Mouse (Mus musculus) ES-E14 (cell line): ENCODE measurements around the gene Lipt1. TPM values are rescaled to one million over a fixed set of nuclear protein-coding genes. Genes with fewer than 3 reads are reported as not detected.

ENCODE experiments used
- DNase-seq: peaks from one replicate; pipeline ENCODE4 v3.0.0-alpha.2; 2013; ENCODE audit warnings: low read depth, low spot score
- H3K27ac ChIP-seq: 2 replicates; pipeline ENCODE4 v1.5.1; 2012; ENCODE audit warnings: low read depth, mild to moderate bottlenecking, low read length, moderate library complexity, mixed read lengths; ENCODE audit not compliant: poor library complexity, insufficient read depth, severe bottlenecking
- H3K36me3 ChIP-seq: 2 replicates; pipeline ENCODE4 v1.6.1; 2012; ENCODE audit warnings: mild to moderate bottlenecking, low read length, moderate library complexity, mixed read lengths; ENCODE audit not compliant: control insufficient read depth, poor library complexity, insufficient read depth, severe bottlenecking
- H3K4me1 ChIP-seq, 2 experiments: fragments of 150-350 bp in 1 of 2; sonication (generic) in 1 of 2; 2 replicates each; pipeline ENCODE4 v1.6.1; 2012; ENCODE audit warnings: low read length in 2 of 2, mild to moderate bottlenecking in 1 of 2, mixed read lengths in 1 of 2; ENCODE audit not compliant: control insufficient read depth in 2 of 2, insufficient read depth in 2 of 2, poor library complexity in 1 of 2
- H3K4me3 ChIP-seq, 2 experiments: fragments of 150-350 bp in 1 of 2; sonication (generic) in 1 of 2; 2 replicates each; pipeline ENCODE4 v1.5.1; 2012; ENCODE audit warnings: low read length in 2 of 2, low read depth in 1 of 2, mild to moderate bottlenecking in 1 of 2, mixed read lengths in 1 of 2; ENCODE audit not compliant: insufficient read depth in 1 of 2, poor library complexity in 1 of 2, severe bottlenecking in 1 of 2
- H3K9ac ChIP-seq: 2 replicates; pipeline ENCODE4 v1.6.1; 2012; ENCODE audit warnings: low read depth, mild to moderate bottlenecking, low read length, mixed read lengths; ENCODE audit not compliant: poor library complexity, insufficient read depth, severe bottlenecking
- H3K9me3 ChIP-seq: fragments of 150-350 bp; sonication (generic); 2 replicates; pipeline ENCODE4 v1.6.1; 2012; ENCODE audit warnings: low read depth, mild to moderate bottlenecking, low read length; ENCODE audit not compliant: control insufficient read depth, insufficient read depth
- CHD2 ChIP-seq: IDR thresholded peaks from 2 replicates; pipeline ENCODE4 v1.6.1; 2014; ENCODE audit warnings: mild to moderate bottlenecking, low read depth, low read length, inconsistent platforms
- HCFC1 ChIP-seq: IDR thresholded peaks from 2 replicates; pipeline ENCODE4 v1.6.1; 2012; ENCODE audit warnings: low read length, inconsistent platforms, borderline replicate concordance; ENCODE audit not compliant: insufficient read depth
- MAFK ChIP-seq: IDR thresholded peaks from 2 replicates; pipeline ENCODE4 v1.6.1; 2014; ENCODE audit warnings: mild to moderate bottlenecking, low read depth, low read length, inconsistent platforms; ENCODE audit not compliant: insufficient read depth
- ZC3H11A ChIP-seq: IDR thresholded peaks from 2 replicates; pipeline ENCODE4 v1.6.1; 2012; ENCODE audit warnings: low read depth, mild to moderate bottlenecking, inconsistent platforms, low read length, borderline replicate concordance
- ZNF384 ChIP-seq: IDR thresholded peaks from 2 replicates; pipeline ENCODE4 v1.6.1; 2012; ENCODE audit warnings: low read depth, low read length, inconsistent platforms
- in situ Hi-C, 2 experiments: fragments of 600-800 bp; cut with MboI; formaldehyde crosslinking; loops; one replicate each; pipeline ENCODE4 v1.15.1; 2025; ENCODE audit warnings: low sequenced_read_pairs in 2 of 2, inconsistent platforms in 1 of 2; ENCODE audit not compliant: unreplicated experiment in 2 of 2
- total RNA-seq: library from RNA; depleted of rRNA; stranded (reverse); fragments of 300-350 nt; gene quantifications from 2 replicates; pipeline ENCODE4 v1.2.3, GENCODE M21; 2012

Gene Lipt1
- total RNA-seq, 1 experiment, result 6.1 TPM

DNA sequence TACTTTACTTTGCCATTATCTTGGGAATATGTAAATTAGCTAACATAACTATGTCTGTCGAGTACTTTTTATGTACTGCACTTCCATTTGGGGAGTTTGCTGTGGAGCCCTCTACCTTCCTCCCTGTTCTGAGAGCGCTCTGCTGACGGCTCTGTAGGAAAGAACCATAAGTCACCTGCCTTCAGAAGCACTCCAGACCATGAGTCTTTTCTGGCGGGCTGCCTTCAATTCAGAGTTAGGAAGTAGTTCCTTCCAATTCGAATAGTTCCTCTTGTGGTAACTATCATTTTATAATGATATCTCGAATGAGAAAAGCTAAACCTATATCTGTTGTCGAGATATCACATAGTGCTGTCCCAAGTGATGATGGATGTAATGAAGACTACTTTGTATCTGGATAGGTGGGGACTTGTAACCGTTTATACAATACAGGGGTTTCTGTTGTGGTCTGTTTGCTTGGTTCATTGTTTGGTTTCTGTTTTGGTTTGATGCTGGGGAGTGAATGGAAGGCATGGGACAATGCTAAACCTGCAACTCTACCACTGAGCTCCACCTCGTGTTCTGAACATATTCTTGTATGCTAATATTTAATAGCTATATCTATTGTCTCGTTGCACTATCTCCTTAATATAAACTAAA, 3.7 kb upstream of the Lipt1 start:
- no peak overlapping the region for H3K27ac ChIP-seq
- no peaks in the 10 kb centered on the region for H3K9me3 ChIP-seq
- DNase-seq, result no peak
- H3K4me3 ChIP-seq, result no peak overlapping the region
- no peaks in the 10 kb centered on the region for H3K36me3 ChIP-seq
- H3K9ac ChIP-seq, result no peak overlapping the region
- in situ Hi-C loops, result loop anchor here in 1 of 2 experiments (25.0 kb wide), 1 partner anchor 181 kb away; no protein-coding TSS in a partner anchor
- H3K4me1 ChIP-seq, result peaks cover 0 to 3% of the 10 kb centered on the region in 2 experiments; a peak in 1 of 4 replicates
- TF ChIP-seq CHD2 (no peak), ZNF384 (no peak), ZC3H11A (no peak), HCFC1 (no peak), MAFK (no peak)

DNA sequence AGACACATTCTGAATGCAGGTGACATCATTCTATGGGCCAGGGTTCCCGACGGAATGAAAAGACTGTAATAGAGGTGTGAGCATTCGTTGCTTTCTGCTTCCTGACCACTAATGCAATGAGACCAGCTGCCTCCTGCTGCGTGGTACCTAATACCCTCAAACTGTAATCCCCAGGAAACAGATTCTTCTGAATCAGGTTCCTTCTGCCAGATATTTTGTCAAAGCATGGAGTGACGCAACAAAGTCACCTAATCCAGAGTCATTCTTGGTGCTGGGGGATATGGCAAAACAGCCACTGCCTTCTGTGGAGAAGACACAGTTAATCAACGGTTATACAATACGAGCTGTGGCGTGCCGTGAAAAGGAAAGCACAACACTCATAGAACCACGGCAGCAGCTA, 2.9 kb upstream of the Lipt1 start:
- Histone ChIP-seq H3K4me3 (no peak overlapping the region), H3K36me3 (no peaks in the 10 kb centered on the region), H3K9ac (no peak overlapping the region), H3K4me1 (peaks cover 0 to 6% of the 10 kb centered on the region in 2 experiments; a peak in 2 of 4 replicates), H3K27ac (no peak overlapping the region), H3K9me3 (no peaks in the 10 kb centered on the region)
- DNase-seq, result no peak
- TF ChIP-seq ZC3H11A, result no peak
- TF ChIP-seq HCFC1, result no peak
- TF ChIP-seq MAFK, result no peak
- TF ChIP-seq CHD2, result no peak
- no peak for TF ChIP-seq ZNF384
- in situ Hi-C loops, result loop anchor here in 1 of 2 experiments (25.0 kb wide), 1 partner anchor 181 kb away; no protein-coding TSS in a partner anchor

DNA sequence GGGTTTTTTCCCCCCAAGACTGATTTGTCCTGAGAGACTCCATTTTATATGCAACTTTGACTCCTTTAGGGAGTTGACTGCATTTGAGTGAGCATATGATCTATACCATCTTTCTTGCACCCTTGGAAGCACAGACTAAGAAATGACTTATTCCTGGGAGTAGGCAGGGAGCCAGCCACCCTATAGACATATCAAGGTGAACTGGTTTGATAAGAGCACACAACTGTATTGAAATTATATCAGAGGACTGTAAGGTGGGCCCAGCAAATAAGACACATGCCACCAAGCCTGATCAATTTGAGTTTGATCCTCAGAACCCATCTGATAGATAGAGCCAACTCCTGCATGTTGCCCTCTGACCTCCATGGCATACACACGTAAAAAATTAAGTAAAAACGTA, 2.2 kb upstream of the Lipt1 start:
- no peak overlapping the region for H3K27ac ChIP-seq
- H3K9ac ChIP-seq, result no peak overlapping the region
- peaks cover 0 to 3% of the 10 kb centered on the region in 2 experiments; a peak in 1 of 4 replicates for H3K4me1 ChIP-seq
- TF ChIP-seq MAFK (no peak), CHD2 (no peak), ZNF384 (no peak), ZC3H11A (no peak)
- no peaks in the 10 kb centered on the region for H3K36me3 ChIP-seq
- no peak for DNase-seq
- in situ Hi-C loops, result loop anchor here in 1 of 2 experiments (25.0 kb wide), 1 partner anchor 182 kb away; no protein-coding TSS in a partner anchor
- H3K9me3 ChIP-seq, result no peaks in the 10 kb centered on the region
- no peak overlapping the region for H3K4me3 ChIP-seq

DNA sequence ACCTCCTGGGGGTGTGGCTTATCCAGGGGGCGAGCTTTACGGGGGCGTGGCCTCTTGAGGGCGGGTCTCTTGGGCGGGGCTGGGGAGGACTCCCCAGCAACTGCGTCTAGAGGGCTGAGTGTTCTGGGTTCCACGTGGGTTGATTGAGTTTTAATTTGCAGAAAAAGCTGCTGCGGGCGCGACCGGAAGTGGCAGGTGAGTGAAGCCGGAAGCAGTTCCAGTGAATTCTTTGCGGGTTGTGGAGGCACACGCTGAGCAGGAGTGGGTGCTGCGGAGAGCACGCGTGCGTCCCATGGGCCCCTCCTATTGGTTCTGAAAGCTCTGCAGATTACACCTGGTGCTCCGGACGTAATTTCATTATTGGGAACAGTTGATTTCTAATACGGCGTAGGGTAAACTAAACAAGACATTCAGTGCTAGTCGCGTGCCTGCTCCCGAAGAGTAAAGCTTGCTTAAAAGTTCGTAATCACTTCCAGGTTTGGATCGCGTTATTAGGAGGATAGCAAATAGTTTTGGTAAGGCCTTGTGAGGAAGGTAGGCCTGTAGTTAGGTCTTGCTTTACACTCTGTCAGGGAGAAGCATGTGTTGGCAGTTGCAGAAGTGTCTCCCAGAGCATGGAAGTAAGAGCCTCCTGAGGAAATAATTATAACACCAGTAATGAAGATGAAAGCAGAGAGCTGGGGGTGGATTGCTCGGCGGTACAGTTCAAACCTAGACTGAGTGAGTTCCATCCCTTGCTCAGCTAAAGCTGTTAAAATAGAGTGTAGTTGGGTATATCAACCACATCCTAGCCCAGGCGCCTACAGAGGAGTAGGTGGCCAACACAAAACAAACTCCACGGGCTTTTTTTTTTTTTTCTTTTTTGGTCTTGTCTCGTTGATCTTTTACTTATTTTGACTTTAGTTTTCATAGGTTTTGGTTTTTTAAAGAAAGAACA, 861 bp downstream of the Lipt1 start:
- Histone ChIP-seq H3K4me1 (peaks cover 0 to 3% of the 10 kb centered on the region in 2 experiments; a peak in 1 of 4 replicates), H3K9ac (peak overlapping the region; percentile 60), H3K36me3 (peaks cover 10% of the 10 kb centered on the region), H3K9me3 (no peaks in the 10 kb centered on the region), H3K4me3 (peak overlapping the region; percentile 68 to 76), H3K27ac (no peak overlapping the region)
- in situ Hi-C loops, result loop anchor here in 1 of 2 experiments (25.0 kb wide), 1 partner anchor 185 kb away; no protein-coding TSS in a partner anchor
- TF ChIP-seq HCFC1 (no peak), ZC3H11A (no peak), CHD2 (no peak)
- peak; percentile 77 for DNase-seq
